Comparison of ENCODE assay signal across 8 mouse cellular contexts in the genomic region with DNA sequence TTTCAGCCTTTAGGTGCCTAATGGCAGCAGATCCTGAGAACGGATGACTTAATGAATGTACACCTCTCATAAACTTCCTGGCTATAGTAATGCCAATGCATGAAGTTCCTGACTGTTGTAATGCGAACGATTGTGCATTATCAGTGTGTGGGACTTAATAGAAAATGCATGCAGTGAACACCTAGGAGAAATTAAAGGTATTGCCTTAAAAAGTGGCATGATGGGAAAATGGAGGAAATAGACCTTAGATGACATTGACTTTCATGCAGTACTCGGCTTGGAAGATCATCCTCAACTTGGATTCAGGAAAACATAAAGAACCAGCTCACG. TPM values are rescaled to one million over a fixed set of nuclear protein-coding genes. Genes with fewer than 3 reads are reported as not detected.
A peak's percentile ranks its signal among the peaks of the same experiment; 100 is the strongest.
DNase-seq lines count a peak whose midpoint lies in the region; ATAC-seq and TF ChIP-seq lines count a peak whose summit lies in the region.

No protein-coding gene starts in this region.

- no peak for DNase-seq in gastrocnemius, adult 2 months
- DNase-seq in gastrocnemius, postnatal 4 days (ENCODE audit: low spot score in 2 of 2): no peak
- no peak for DNase-seq in testis, postnatal 10 days (ENCODE audit: low spot score)
- no peak for DNase-seq in limb, embryonic 14.5 days (ENCODE audit: low spot score)
- DNase-seq in embryo, embryonic 10.5 days (ENCODE audit: low spot score): no peak
- DNase-seq in gastrocnemius, postnatal 25 days: no peak

- H3K27ac ChIP-seq in gastrocnemius, adult 2 months: no peak overlapping the region
- H3K27ac ChIP-seq in testis, adult 2 months (ENCODE audit: control insufficient read depth, insufficient read depth, low read depth, low read length): peak overlapping the region; percentile 97
- H3K27ac ChIP-seq in limb, embryonic 14.5 days (replicated peaks; ENCODE audit: low read depth, low read length): 0 out of 2 replicates have a peak overlapping the region, but pooled peaks have one; percentile 76
- H3K27ac ChIP-seq in stomach, embryonic 16.5 days (ENCODE audit: low read length): 0 out of 2 replicates have a peak overlapping the region, but pooled peaks have one; percentile 80

- no peaks in the 10 kb centered on the region for H3K4me1 ChIP-seq in testis, adult 2 months (ENCODE audit: control insufficient read depth, insufficient read depth, low read length)
- H3K4me1 ChIP-seq in limb, embryonic 14.5 days (ENCODE audit: control insufficient read depth, insufficient read depth, low read length): peaks cover 3% of the 10 kb centered on the region; the same call in 1 of the 2 replicates
- no peaks in the 10 kb centered on the region for H3K4me1 ChIP-seq in stomach, embryonic 16.5 days (ENCODE audit: control insufficient read depth, insufficient read depth, low read length)

- H3K4me2 ChIP-seq in limb, embryonic 14.5 days (replicated peaks; ENCODE audit: low read depth, low read length, severe bottlenecking): peak overlapping the region; percentile 64
- peak overlapping the region; percentile 73 for H3K4me2 ChIP-seq in stomach, embryonic 16.5 days (ENCODE audit: low read depth, low read length)

- 82% methylated on average over 5 of the region's 5 CpGs for WGBS in limb, embryonic 14.5 days
- WGBS in stomach, embryonic 16.5 days: 79% methylated on average over 5 of the region's 5 CpGs

- H3K27me3 ChIP-seq in testis, adult 2 months (ENCODE audit: control insufficient read depth, insufficient read depth, low read length): no peaks in the 10 kb centered on the region
- H3K27me3 ChIP-seq in limb, embryonic 14.5 days (ENCODE audit: control insufficient read depth, insufficient read depth, low read length): no peaks in the 10 kb centered on the region
- H3K27me3 ChIP-seq in stomach, embryonic 16.5 days (ENCODE audit: control insufficient read depth, insufficient read depth, low read length): no peaks in the 10 kb centered on the region

- H3K4me3 ChIP-seq in gastrocnemius, adult 2 months: peak overlapping the region; percentile 76
- H3K4me3 ChIP-seq in testis, adult 2 months (ENCODE audit: control insufficient read depth, low read depth, low read length): peak overlapping the region; percentile 96
- H3K4me3 ChIP-seq in limb, embryonic 14.5 days (replicated peaks; ENCODE audit: low read length): peak overlapping the region; percentile 57
- H3K4me3 ChIP-seq in stomach, embryonic 16.5 days (replicated peaks; ENCODE audit: low read length): peak overlapping the region; percentile 66

- intact Hi-C loops in gastrocnemius, adult 2 months (cut with DNase I): loop anchor here (2.0 kb wide), 1 partner anchor 326 kb away; no protein-coding TSS in a partner anchor

- H3K9me3 ChIP-seq in limb, embryonic 14.5 days (ENCODE audit: control insufficient read depth, low read length): no peaks in the 10 kb centered on the region
- no peaks in the 10 kb centered on the region for H3K9me3 ChIP-seq in stomach, embryonic 16.5 days (replicated peaks; ENCODE audit: control insufficient read depth, low read length)

- H3K36me3 ChIP-seq in testis, adult 2 months (ENCODE audit: control insufficient read depth, insufficient read depth, low read length): no peaks in the 10 kb centered on the region
- no peaks in the 10 kb centered on the region for H3K36me3 ChIP-seq in limb, embryonic 14.5 days (ENCODE audit: control insufficient read depth, insufficient read depth, low read length)
- H3K36me3 ChIP-seq in stomach, embryonic 16.5 days (ENCODE audit: control insufficient read depth, insufficient read depth, low read length): no peaks in the 10 kb centered on the region

- no peak for TF ChIP-seq CTCF in gastrocnemius, adult 2 months (IDR thresholded peaks at IDR 0.05)
- TF ChIP-seq CTCF in testis, adult 2 months (IDR thresholded peaks at IDR 0.05; ENCODE audit: control insufficient read depth, insufficient read depth, insufficient replicate concordance, low read depth, low read length): no peak

- peak overlapping the region; percentile 70 for H3K9ac ChIP-seq in limb, embryonic 14.5 days (ENCODE audit: low read depth, low read length, severe bottlenecking)
- peak overlapping the region; percentile 85 for H3K9ac ChIP-seq in stomach, embryonic 16.5 days (ENCODE audit: low read length)

- no peak for ATAC-seq in limb, embryonic 14.5 days (ENCODE audit: low FRiP score, low read depth)
- ATAC-seq in stomach, embryonic 16.5 days (ENCODE audit: insufficient read depth, low FRiP score): no peak

- TF ChIP-seq POLR2A in testis, adult 2 months (IDR thresholded peaks at IDR 0.05; ENCODE audit: control insufficient read depth, low read depth, low read length): no peak
- no peak for TF ChIP-seq POLR2A in limb, embryonic 14.5 days (IDR thresholded peaks at IDR 0.05; ENCODE audit: borderline replicate concordance, extremely low read depth, insufficient read depth, insufficient read length)

RNA-seq across cellular contexts. Expression of a gene that starts 0.3 kb away (rescaled TPM):
- total RNA-seq in gastrocnemius, adult 2 months (2021): under 1 TPM; 0.06 to 0.08 TPM
- total RNA-seq in gastrocnemius, postnatal 4 days (2021): under 1 TPM; 0.29 to 0.47 TPM
- 58.0 and 68.7 TPM in 2 replicates for polyA plus RNA-seq in testis, adult 2 months (2012; rRNA removed)
- 0.26 and 0.33 TPM in 2 replicates for polyA plus RNA-seq in limb, embryonic 14.5 days (2012; rRNA removed)
- polyA plus RNA-seq in limb, embryonic 14.5 days (2014; fragmentation: Nextera tagmentation; extraction: Ambion mirVana): 0.61 and 0.76 TPM in 2 replicates
- polyA plus RNA-seq in stomach, embryonic 16.5 days (2015; fragmentation: Nextera tagmentation; extraction: Ambion mirVana): 0.52 and 0.72 TPM in 2 replicates
- under 1 TPM; 0.21 to 0.33 TPM for total RNA-seq in gastrocnemius, postnatal 25 days (2021)

RNA-seq across cellular contexts. Expression of a gene that starts 0.6 kb away (rescaled TPM):
- total RNA-seq in gastrocnemius, adult 2 months (2021): under 1 TPM in 1 of 2 experiments, not detected in 1; 0.56 TPM
- total RNA-seq in gastrocnemius, postnatal 4 days (2021): 1 to 10 TPM in 1 of 2 experiments, under 1 TPM in 1; 0.83 to 1.4 TPM
- 23.4 and 27.4 TPM in 2 replicates for polyA plus RNA-seq in testis, adult 2 months (2012; rRNA removed)
- 0.20 and 0.52 TPM in 2 replicates for polyA plus RNA-seq in limb, embryonic 14.5 days (2012; rRNA removed)
- 0.70 and 2.0 TPM in 2 replicates for polyA plus RNA-seq in limb, embryonic 14.5 days (2014; fragmentation: Nextera tagmentation; extraction: Ambion mirVana)
- 0.30 and 0.67 TPM in 2 replicates for polyA plus RNA-seq in stomach, embryonic 16.5 days (2015; fragmentation: Nextera tagmentation; extraction: Ambion mirVana)
- under 1 TPM in 1 of 2 experiments, not detected in 1; 0.83 TPM for total RNA-seq in gastrocnemius, postnatal 25 days (2021)
